Mouse (Mus musculus): ENCODE data around the gene Ggct. TPM values are rescaled to one million over a fixed set of nuclear protein-coding genes. Genes with fewer than 3 reads are reported as not detected.

Ggct gene
- polyA plus RNA-seq, 1 experiment from 2014 or later: 17.7 TPM

DNA sequence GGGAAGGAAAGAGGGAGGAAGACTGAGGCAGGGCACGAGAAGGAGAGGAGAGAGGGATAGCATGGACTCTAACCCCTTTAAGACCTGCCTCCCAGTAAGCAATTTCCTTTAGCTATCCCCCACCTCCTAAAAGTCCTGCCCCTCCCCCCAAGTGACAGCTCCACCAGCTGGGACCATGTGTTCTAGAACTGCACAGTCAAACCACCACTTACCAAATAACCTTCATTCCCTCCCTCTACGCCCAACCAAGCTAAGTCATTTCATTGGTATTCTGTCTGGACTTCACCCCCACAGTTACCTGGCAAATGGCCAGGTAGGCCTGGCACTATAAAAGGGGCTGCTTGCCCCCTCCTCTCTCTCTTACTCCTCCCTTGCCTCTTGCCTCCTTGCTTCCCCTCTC is 34.9 kb upstream of the Ggct start:
- ATAC-seq (replicated peaks; ENCODE audit: low FRiP score, low read depth): no peak

DNA sequence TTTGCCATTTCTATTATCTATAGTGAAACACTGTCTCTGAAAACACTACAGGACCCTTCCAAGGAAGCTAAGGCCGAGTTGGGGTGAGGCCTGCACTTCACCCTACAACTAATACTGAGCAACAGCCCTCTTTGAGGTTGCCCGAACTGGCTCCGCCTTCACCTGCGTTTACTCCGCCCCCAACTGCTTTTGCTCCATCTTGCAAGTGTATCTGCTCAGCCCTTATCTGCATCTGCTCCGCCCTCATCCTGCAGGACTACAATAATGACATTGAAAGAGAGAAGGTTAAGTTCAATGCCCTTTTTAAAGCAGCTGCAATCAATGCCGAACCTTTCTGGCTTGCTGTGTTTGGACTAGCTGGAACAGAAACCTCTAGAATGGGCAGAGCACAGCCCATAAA is 29.1 kb upstream of the Ggct start:
- 83% methylated on average over 7 of the region's 7 CpGs for WGBS
- no peak for TF ChIP-seq CTCF (IDR thresholded peaks at IDR 0.05; ENCODE audit: low read depth)
- no peak overlapping the region for H3K27ac ChIP-seq
- no peak for DNase-seq (ENCODE audit: low spot score)
- H3K9ac ChIP-seq (ENCODE audit: low read depth, low read length): no peak overlapping the region
- H3K4me2 ChIP-seq (ENCODE audit: low read length): no peak overlapping the region
- no peaks in the 10 kb centered on the region for H3K9me3 ChIP-seq (replicated peaks; ENCODE audit: low read length)
- no peak for ATAC-seq (replicated peaks; ENCODE audit: low FRiP score, low read depth)
- H3K4me1 ChIP-seq (replicated peaks; ENCODE audit: insufficient read depth, low read length): no peaks in the 10 kb centered on the region
- H3K36me3 ChIP-seq (ENCODE audit: insufficient read depth, low read length): no peaks in the 10 kb centered on the region
- H3K27me3 ChIP-seq (ENCODE audit: insufficient read depth, low read length): no peaks in the 10 kb centered on the region
- no peak overlapping the region for H3K4me3 ChIP-seq (replicated peaks; ENCODE audit: low read depth, low read length)

More for the DNA sequence above, 34.9 kb upstream of the Ggct start:
- Histone ChIP-seq H3K9ac (ENCODE audit: low read depth, low read length) (no peak overlapping the region), H3K4me3 (replicated peaks; ENCODE audit: low read depth, low read length) (no peak overlapping the region), H3K36me3 (ENCODE audit: insufficient read depth, low read length) (no peaks in the 10 kb centered on the region), H3K9me3 (replicated peaks; ENCODE audit: low read length) (no peaks in the 10 kb centered on the region), H3K4me2 (ENCODE audit: low read length) (no peak overlapping the region), H3K27ac (no peak overlapping the region), H3K4me1 (replicated peaks; ENCODE audit: insufficient read depth, low read length) (no peaks in the 10 kb centered on the region), H3K27me3 (ENCODE audit: insufficient read depth, low read length) (no peaks in the 10 kb centered on the region)
- no peak for TF ChIP-seq CTCF (IDR thresholded peaks at IDR 0.05; ENCODE audit: low read depth)
- WGBS: 59% methylated on average over 2 of the region's 2 CpGs
- DNase-seq (ENCODE audit: low spot score): no peak

DNA sequence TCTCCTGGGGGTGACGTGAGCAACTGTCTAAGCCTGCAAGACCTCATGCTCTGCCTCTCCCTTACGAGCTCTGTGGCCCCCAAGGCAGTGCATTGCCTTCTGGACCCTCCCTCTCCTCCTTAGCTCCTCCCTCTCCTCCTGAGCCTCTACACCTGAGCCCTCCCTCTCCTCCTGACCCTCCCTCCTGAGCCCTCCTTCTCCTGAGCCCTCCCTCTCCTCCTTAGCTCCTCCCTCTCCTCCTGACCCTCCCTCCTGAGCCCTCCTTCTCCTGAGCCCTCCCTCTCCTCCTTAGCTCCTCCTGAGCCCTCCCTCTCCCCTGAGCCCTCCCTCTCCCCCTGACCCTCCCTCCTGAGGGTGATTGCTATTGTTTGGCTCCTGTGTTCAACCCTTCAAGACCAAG is 25.7 kb upstream of the Ggct start:
- no peak overlapping the region for H3K4me3 ChIP-seq (replicated peaks; ENCODE audit: low read depth, low read length)
- no peak overlapping the region for H3K27ac ChIP-seq
- no peak overlapping the region for H3K4me2 ChIP-seq (ENCODE audit: low read length)
- no peak for TF ChIP-seq CTCF (IDR thresholded peaks at IDR 0.05; ENCODE audit: low read depth)
- H3K27me3 ChIP-seq (ENCODE audit: insufficient read depth, low read length): no peaks in the 10 kb centered on the region
- H3K9me3 ChIP-seq (replicated peaks; ENCODE audit: low read length): no peaks in the 10 kb centered on the region
- no peak for ATAC-seq (replicated peaks; ENCODE audit: low FRiP score, low read depth)
- no peak for DNase-seq (ENCODE audit: low spot score)
- H3K9ac ChIP-seq (ENCODE audit: low read depth, low read length): no peak overlapping the region
- 78% methylated on average over 2 of the region's 2 CpGs for WGBS
- no peaks in the 10 kb centered on the region for H3K36me3 ChIP-seq (ENCODE audit: insufficient read depth, low read length)
- H3K4me1 ChIP-seq (replicated peaks; ENCODE audit: insufficient read depth, low read length): no peaks in the 10 kb centered on the region

DNA sequence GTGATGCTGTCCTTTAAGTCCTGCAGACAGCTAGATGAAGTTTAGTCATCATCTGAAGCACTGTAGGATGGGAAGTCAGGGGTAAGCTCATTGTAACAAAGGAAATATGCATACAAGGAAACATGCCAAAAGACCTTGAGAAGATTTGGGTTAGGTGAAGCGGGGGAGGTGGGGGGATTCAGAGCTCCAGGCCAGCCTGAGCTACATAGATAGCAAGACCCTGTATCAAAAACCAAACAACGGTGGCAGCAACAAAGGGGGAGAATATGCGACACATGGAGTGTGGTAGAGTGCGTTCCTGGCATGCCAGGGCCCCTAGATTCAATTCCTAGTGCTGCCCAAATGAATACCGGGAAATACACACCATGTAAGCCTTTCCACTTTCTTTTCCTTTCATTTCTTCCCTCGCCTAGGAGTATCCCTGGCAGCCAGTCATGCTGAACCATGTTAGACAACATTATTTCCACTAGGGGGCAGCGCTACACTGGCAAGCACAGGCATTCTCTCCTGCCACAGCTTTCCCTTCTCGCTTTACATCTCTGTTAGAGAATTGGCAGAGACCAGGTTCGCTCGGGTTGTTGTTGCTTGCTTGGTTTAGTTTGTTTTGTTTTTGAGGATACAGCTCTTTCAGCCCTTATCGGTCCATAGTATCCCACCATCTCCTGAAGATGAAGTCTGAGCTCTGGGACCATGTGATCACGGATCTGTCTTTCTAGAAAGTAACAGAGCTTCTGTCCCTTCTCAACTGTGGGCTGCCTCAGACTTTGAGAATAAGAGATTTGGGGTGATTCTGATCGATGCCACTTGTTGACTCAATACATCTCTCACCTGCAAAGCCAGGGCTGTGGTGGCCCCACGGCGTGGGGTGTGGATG is 24.2 kb upstream of the Ggct start:
- whole genome bisulfite sequencing: 28% methylated on average over 15 of the region's 15 CpGs
- no peak overlapping the region for H3K9ac ChIP-seq (ENCODE audit: low read depth, low read length)
- no peak overlapping the region for H3K27ac ChIP-seq
- no peaks in the 10 kb centered on the region for H3K9me3 ChIP-seq (replicated peaks; ENCODE audit: low read length)
- no peaks in the 10 kb centered on the region for H3K4me1 ChIP-seq (replicated peaks; ENCODE audit: insufficient read depth, low read length)
- ATAC-seq (replicated peaks; ENCODE audit: low FRiP score, low read depth): peak; percentile 55; the same call in 1 of the 2 replicates
- peak overlapping the region; percentile 37 for H3K4me2 ChIP-seq (ENCODE audit: low read length)
- TF ChIP-seq CTCF (IDR thresholded peaks at IDR 0.05; ENCODE audit: low read depth): peak; percentile 97
- no peaks in the 10 kb centered on the region for H3K27me3 ChIP-seq (ENCODE audit: insufficient read depth, low read length)
- no peak overlapping the region for H3K4me3 ChIP-seq (replicated peaks; ENCODE audit: low read depth, low read length)
- H3K36me3 ChIP-seq (ENCODE audit: insufficient read depth, low read length): no peaks in the 10 kb centered on the region
- peak; percentile 96 for DNase-seq (ENCODE audit: low spot score)

DNA sequence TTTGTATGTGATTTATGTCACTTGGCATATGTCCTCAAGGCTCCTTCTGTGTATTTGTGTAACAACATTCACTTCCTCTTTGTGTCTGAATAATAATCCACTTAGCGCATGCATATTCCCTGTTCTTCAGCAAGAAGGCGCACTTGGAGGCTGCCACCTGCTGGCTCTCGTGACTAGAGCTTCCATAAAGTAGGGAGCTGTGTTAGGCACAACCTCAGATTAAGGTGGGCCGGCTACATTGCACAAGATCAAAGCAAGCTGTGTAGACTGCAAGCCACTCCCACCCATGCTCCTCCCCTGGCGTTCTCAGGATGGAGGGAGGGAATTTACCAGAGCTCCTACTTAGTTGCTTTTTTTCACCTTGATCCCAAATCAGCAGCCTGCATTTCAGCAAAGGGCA is 23.5 kb upstream of the Ggct start:
- Histone ChIP-seq H3K9ac (ENCODE audit: low read depth, low read length) (no peak overlapping the region), H3K9me3 (replicated peaks; ENCODE audit: low read length) (no peaks in the 10 kb centered on the region), H3K27me3 (ENCODE audit: insufficient read depth, low read length) (no peaks in the 10 kb centered on the region), H3K36me3 (ENCODE audit: insufficient read depth, low read length) (no peaks in the 10 kb centered on the region), H3K4me2 (ENCODE audit: low read length) (peak overlapping the region; percentile 37; the same call in 1 of the 2 replicates), H3K4me1 (replicated peaks; ENCODE audit: insufficient read depth, low read length) (no peaks in the 10 kb centered on the region), H3K4me3 (replicated peaks; ENCODE audit: low read depth, low read length) (no peak overlapping the region), H3K27ac (no peak overlapping the region)
- 9% methylated on average over 5 of the region's 5 CpGs for WGBS
- DNase-seq (ENCODE audit: low spot score): peak; percentile 74
- peak; percentile 77 for ATAC-seq (replicated peaks; ENCODE audit: low FRiP score, low read depth)
- TF ChIP-seq CTCF (IDR thresholded peaks at IDR 0.05; ENCODE audit: low read depth): peak; percentile 83

DNA sequence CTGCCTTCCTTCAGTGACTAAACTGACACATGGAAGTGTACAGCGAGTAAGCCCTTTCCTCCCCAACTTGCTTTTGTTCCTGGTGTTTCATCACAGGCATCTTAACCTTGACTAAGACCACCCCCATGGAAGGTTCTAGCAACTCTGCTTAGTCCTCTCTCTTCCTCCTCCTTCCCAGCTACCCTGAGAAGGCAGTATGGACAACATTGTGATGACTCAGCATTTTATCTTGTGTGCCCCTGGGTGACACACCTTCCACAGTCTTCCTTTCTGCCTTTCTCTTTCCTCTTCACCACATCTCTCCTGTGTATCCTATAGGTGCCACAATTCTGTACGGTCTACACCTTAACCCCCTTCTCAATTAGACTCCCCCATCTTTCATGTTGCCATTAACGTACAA is 21.4 kb upstream of the Ggct start:
- no peaks in the 10 kb centered on the region for H3K4me1 ChIP-seq (replicated peaks; ENCODE audit: insufficient read depth, low read length)
- WGBS: 82% methylated on average over 3 of the region's 3 CpGs
- H3K9me3 ChIP-seq (replicated peaks; ENCODE audit: low read length): no peaks in the 10 kb centered on the region
- H3K4me2 ChIP-seq (ENCODE audit: low read length): no peak overlapping the region
- no peak overlapping the region for H3K27ac ChIP-seq
- DNase-seq (ENCODE audit: low spot score): no peak
- no peak for ATAC-seq (replicated peaks; ENCODE audit: low FRiP score, low read depth)
- no peaks in the 10 kb centered on the region for H3K27me3 ChIP-seq (ENCODE audit: insufficient read depth, low read length)
- no peak overlapping the region for H3K4me3 ChIP-seq (replicated peaks; ENCODE audit: low read depth, low read length)
- no peak overlapping the region for H3K9ac ChIP-seq (ENCODE audit: low read depth, low read length)
- no peaks in the 10 kb centered on the region for H3K36me3 ChIP-seq (ENCODE audit: insufficient read depth, low read length)
- TF ChIP-seq CTCF (IDR thresholded peaks at IDR 0.05; ENCODE audit: low read depth): no peak
